Mouse (Mus musculus) T-cell, adult 2 months (primary cell): ENCODE data around the gene Nuak1.
A peak's percentile ranks its signal among the peaks of the same experiment; 100 is the strongest.

ENCODE experiments used
- DNase-seq: peaks from one replicate; pipeline ENCODE4 v3.0.0; 2022; ENCODE audit warnings: low spot score

Gene Nuak1

DNA sequence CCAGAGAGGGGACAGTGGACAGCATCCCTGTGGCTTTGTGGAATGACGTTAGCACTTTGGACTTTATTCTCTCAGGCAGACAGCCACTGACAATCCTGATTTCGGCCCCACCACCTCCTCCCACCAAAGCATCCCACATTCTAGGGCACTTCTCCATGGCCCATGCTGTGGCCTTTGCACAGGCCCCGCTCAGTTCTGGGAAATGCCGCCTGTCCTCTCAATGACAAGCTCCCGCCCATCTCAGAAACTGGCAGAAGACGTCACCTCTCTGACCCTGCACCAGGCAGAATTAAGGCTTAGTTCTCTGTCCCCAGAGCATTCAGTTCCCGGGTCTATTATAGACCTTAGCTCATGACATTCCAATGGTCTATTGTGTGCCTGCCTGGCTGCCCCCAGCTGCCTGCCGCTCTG is 7.0 kb upstream of the Nuak1 start:
- DNase-seq = no peak

DNA sequence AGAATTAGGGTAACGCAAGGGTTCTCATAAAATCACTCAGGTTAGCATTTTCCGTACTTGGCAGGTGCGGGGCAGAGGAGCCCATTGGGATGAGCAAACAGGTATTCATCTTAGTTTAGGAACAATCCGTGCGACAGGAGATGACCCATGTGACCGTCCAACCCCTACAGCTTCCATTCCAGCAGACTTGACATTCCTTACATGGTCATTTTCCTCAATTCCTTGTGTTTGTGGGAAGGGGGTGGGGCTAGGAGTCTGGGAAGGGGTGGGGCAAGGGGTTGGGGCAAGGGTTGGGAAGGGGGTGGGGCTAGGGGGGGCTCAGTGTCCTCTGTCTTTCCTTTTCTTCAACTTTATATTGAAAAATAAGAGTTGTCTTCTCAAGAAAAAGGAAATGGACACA is 6.3 kb upstream of the Nuak1 start:
- DNase-seq = no peak

DNA sequence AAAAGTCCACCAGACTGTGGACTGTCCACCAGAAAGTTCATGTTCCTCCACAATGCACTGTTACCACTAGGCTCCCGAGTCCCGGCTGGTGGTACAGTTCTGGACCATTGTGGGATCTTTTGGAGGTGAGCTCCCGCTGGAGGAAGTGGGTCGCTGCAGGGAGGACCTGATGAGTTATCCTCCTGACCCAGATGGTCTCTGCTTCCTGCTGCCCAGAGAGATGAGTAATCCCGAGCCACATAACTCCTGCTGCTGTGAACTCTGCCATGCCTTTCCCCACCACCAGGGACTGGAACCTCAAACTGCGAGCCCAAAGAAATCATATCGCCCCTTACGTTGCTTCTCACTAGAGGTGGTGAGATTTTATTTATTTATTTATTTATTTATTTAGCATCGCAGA is 4.0 kb upstream of the Nuak1 start:
- no peak for DNase-seq

DNA sequence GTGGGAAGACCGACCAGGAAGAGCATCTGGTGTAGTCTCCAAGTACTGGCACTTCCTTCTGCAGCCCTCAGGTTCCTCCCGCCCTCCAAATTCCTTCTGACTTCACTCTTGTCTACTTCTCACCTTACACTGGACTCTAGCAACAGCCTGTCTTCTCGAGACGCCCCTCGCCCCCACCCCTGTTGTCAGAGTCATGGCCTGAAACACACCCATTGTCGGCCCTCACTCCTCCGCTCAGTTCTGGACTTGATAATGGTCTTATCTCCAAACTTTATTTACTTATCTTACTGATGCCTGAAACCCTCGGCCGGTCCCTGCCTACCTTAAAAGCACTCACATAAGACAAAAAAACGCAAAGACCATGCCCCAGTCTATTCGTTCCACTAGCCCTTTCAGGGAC is 1.4 kb upstream of the Nuak1 start:
- no peak for DNase-seq

DNA sequence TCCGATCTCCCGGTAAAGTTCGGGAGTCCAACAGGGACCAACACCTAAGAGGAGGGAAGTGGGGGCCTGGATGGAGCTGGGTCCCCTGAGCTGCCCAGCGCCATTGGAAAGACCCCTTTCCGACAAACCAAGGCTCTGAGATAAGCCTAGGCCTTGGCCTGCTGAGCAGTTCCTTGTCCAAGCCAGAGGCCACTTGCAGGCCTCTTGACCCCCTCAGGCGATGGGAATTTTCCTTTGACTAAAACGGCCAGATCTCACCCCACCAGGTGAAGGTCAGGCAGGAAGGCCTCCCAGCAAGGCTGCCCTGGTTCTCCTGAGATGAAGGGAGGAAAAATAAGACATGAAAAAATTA is 1.0 kb upstream of the Nuak1 start:
- no peak for DNase-seq

DNA sequence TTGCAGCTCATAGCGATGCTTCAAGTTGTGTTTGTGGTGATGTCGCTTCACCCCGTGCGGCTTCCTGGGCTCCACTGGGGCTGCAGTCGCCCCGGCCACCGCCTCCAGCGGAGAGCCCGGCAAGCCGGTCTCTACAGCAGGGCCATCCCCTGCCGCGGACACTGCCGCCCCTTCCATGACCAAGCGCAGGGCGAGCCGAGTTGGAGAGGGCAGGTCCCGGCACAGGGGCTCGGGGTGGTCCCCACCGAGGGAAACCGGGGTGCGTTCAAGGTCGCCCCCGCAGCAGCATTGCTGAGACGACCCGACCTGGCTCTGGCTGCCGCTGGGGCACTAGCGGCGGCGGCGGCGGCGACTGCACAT is 236 bp downstream of the Nuak1 start:
- no peak for DNase-seq

DNA sequence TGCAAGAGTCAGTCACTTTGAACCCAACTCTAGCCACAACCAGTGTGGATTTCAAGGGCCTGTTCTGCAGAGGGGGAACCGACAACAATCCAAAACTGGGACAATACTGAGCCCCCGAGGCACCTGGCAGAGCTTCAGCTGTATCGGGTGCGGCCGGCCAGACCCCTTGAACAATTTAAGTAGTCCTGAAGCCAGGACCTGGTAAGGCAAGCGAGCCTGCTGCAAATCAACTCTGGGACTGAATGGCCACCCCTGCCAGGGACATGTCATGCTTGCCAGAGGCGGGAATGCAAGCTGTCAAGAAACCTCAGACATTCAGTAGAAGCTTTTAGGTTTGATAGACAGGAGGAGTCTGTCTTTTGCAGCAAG is 1.2 kb downstream of the Nuak1 start:
- DNase-seq = no peak

DNA sequence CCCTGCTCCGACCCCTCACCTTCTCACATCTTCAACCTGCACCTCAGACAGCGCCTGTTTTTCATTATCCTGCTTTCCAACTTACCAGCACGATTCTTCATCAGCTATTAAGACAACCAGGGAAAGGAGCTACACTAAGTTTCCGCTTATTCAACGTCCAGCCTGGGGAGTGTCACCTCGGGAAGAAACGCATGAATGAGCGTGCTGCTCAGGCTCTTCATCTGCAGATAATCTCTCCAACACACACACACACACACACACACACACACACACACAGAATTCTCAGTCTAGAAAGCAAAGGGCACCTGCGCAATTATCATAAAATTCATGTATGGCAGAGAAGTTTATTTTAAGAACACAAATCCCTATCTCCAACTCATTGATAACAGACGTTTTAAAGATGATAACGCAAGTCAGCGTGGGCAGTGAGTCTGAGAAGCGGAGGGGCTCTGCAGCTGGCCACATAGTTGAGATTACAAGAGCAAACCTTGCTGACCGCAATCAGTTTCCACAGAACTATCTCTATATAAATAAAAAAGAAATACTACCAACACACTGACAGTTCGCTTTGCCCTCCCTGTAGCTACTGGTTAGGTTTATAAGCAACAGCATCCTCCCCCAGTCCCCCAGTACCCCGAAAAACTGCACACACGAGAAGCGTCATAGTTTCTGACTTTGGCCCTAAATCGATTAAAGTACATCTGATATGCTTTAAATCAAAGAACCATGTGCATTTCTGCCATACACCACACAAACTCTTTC is 1.8 kb downstream of the Nuak1 start:
- no peak for DNase-seq

DNA sequence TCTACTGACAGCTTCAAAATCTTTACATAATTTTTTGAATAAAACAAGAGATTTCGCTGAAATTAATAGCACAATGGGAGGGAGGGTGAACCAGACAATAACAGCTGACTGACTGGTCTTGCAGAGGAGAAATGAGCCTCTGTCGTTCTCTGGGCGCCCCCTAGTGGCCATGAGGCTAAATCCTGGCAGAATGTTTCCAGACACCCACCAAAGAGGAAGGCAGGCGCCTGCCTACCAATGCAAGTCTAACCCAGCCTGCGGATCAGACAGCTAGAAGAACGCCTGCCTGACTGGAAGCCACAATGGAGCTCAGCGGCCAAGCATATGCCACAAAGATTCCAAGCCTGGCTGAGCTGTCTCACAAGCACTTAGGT is 2.4 kb downstream of the Nuak1 start:
- DNase-seq = peak; percentile 72

DNA sequence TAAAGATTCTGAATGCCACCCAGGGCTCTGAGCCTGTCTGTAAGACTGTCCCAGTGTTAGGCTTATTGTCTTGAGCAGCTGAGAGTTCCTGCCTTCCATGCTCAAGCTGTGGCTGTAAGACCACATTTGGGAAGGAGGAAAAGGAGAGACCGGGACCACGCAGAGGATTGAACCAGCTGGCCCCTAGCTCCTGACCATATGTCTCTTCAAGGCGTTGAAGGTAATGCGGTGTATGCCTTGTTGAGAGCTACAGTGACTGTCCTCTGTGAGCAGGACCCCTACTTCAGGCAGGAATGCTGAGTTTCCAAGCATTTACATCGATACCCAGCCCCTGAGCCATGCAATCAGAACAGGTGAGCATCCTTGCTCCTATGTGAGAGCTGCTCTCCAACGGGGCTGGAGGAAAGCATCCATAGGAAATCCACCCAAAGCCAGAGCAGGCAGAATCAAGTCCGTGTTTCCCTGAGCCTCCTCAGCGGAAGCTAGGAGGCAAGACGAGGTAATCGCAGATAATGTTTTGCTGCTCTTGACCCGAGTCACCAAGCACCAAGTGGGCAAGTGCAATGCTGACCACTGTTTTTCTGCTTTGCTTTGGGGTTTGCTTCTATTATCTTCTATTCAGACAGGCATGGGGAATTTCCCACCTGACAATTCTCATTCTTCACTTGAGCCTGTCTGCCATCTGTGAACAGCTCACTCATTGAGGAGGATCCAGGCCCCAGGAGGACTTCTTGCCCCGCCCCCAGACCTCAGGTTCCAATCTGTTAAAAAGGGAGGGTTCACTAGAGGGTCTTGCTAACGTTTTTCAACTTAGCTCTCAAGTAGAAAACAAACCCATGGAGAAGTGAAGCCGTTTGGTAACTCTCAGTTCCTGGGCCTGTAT is 3.0 kb downstream of the Nuak1 start:
- DNase-seq = no peak

DNA sequence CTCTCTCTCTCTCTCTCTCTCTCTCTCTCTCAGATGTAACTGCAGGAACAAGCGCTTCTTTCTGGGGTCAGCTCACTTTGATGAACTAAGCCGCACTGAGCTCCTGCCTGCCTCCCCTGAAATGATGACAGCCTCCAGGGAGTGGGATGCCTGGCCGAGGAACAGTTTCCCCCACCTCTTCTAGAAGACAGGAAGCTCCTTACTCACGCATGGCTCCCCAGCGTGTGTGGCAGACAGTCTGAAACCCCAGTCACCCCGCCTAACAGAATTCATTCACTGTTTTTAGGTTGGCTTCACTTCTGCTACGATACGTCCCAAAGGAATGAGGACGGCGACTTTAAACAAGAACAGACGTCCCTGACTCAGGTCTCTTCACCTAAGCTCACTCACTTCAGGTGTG is 4.5 kb downstream of the Nuak1 start:
- DNase-seq = no peak

DNA sequence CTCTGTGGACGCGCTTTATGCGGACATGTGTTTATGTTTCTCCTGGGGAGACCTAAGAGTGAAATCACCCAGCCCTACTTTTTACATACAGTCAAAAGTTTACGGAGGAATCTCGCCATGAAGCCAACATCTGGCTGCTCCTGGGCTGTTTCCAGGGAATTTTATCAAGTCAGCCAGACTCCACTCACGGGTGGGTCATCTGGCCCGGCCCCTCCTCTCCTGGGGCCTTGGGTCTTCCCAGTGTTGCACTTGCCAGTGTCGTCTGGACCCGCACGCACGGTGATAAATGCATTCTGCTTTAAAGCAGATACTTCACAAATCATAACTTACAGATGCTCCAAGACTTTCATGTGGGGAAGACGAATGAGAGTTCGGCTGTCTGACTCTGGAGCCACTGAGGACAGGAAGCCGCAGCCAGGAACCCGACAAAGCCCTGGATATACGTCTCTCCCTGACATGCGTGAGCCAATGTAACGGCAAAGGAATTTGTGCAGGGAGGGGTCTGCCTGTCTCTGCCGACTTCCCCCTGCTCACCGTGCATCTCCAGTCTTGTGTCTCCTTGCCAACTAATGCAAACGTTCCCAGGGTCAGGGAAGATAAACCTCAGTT is 7.1 kb downstream of the Nuak1 start:
- no peak for DNase-seq

DNA sequence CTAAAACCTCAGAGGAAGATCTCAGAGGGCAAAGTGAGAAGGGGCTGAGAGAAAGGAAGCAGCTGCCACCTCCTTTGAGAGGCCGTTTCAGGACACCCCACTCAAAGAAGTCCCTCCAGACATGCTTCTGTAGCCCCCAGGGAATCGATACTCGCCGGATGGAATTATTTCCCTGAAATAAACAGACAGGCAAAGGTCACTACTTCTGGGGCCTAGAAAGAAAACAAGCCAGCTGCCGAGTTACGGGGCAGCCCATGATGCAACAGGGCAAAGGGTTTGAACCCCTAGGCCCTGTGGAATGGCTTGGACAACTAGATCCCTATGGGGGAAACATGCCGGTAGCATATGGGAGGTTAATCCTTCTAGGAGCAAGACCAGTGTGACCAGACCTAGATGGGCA is 16.0 kb downstream of the Nuak1 start:
- no peak for DNase-seq

DNA sequence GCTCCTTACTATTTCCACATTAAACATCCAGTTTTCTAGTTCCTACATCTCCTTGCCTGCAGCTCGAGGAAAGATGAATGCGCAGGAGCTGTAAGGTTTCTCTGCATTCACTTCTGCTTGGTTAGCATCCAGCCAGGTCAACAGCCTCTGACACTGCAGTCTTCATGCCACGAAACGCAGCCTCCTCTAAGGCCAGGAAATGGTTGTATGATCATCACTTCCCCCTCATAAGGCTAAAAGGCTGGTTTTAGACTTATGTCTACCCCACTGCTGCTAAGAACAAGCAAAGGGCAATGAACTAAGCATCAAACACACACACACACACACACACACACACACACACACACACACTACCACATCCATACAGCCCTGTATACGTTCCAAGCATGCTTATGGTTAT is 16.5 kb downstream of the Nuak1 start:
- DNase-seq = no peak

DNA sequence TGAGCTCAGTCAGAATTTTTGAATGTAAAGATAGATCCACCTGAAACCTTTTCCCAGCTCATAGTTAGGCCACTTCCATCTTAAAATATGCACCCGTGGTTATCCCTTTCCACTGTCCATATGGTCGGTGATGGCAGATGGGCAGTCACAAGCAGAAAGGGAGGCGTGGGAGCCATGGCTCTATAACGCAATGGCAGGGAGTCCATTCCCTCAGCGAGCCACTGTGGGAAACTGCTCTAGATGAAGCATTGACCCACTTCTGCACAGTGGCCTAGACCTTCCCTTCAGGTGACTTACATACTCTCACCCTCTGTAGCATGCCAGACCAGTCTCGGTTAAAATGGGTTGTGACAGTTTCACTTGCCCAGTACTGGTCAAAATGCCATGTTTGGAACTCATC is 19.8 kb downstream of the Nuak1 start:
- DNase-seq = no peak

DNA sequence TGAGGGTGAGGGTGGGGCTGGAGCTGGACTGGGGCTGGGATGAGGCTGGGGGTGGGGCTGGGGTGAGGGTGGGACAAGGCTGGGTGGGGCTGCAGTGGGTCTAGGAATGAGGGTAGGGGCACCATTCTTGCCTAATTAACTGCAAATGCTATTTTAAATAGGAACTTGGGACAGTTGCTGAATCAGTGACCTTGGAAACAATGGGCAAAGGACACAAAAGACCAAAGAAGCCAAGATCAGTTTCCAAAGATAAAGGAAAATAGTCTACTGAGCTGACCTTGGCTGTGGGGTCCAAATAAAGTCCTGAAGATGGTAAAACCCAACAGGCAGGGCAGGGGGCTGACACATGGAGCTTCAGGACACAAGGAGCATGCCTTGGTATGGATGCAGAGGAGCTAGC is 22.0 kb downstream of the Nuak1 start:
- no peak for DNase-seq

DNA sequence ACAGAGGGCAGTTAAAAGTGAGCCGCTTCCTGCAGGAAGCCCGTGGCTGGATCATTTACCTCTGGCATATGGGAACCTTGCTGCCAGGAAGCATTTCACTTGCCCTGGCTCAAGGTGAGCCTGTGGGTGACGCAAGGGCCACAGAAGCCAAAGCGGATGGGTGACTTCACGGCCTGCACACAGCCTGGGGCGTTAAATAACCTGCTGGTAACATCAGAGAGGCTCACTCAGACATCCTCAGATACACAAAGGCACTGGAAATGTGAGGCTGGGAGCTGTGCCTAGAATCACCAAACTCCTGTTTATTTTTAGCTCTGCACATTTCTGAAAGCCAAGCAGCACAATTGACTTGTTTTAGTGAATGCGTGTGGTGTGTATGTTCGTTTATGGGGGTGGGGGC is 23.6 kb downstream of the Nuak1 start:
- no peak for DNase-seq

DNA sequence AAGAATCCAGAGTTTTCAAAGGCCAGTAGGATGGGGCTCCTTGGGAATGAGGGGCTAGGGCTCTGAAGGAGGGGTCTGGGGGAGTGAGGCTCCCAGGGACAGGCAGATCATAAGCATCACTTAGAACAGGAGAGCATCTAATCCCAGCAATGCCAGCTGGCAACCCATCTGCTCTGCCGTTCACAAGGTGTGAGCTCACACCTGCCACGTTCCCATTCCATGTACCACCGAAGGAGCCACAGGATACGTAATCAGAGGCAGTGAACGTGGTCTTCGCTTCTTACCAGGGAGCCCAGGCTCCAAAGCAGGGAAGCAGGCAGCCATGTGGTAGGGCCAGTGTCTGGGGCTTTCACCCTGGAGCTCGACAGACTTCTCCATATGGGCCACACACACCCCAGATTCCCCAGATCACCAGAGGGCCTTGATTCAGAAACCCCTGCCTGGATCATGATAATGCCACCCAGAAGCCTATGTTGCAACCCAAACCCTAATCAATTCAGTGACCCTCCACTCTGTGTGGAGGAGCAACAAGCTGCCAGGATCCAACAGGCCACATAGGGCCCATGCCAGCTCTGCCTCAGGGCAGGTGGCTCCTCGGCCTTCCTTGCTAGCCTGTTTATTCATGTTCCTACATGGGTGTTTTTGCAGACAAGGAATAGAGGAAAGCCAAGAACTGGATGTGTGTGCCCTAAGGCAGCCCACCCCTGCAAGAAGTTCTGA is 25.3 kb downstream of the Nuak1 start:
- DNase-seq = no peak

DNA sequence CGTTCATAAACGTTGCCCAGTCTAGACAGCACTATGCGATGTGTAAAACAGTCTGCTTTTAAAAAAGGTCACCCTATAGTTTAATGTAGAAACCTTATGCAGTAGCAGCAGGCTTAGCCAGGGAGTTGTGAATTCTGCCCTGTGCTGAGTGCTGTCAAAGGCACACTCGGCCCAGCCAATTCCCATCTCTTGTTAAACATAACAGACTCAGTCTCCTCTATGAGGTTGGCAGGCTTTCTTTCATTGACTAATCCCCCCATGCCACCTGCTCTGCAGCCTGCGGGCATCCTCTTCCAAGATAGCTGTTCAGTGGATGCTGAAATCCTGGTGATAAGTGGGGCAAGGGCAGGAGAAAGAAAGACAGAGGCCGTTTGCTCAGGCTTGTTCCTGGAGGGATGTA is 27.1 kb downstream of the Nuak1 start:
- DNase-seq = no peak

DNA sequence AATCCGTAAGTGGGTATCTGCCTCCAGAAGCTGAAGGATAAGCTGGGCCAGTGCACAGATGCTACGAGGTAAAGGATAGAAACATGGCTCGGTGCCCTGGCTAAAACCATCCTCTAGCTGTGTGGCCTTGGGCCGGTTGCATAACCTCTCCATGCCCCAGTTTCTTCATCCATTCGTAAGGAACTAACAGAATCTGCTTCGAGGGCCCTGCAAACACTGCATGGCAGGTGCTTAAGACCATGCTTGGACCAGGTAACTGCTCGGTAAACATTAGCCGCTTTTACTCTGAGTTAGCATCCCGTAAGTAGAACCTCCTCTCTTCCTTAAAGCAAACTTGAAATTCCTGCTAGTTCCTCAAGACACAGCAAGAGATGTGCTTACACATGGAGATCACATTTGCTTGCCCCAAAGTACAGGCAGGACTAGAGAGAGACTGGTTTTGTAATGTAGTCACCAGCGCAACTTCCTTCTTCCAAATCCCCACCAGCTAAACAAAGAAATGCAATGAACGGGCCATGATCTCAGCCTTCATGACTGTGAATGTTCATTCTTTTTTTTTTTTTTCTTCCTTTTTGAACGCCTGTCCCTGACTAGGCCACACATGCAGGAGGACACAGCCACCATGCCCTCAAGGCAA is 28.0 kb downstream of the Nuak1 start:
- DNase-seq = no peak

DNA sequence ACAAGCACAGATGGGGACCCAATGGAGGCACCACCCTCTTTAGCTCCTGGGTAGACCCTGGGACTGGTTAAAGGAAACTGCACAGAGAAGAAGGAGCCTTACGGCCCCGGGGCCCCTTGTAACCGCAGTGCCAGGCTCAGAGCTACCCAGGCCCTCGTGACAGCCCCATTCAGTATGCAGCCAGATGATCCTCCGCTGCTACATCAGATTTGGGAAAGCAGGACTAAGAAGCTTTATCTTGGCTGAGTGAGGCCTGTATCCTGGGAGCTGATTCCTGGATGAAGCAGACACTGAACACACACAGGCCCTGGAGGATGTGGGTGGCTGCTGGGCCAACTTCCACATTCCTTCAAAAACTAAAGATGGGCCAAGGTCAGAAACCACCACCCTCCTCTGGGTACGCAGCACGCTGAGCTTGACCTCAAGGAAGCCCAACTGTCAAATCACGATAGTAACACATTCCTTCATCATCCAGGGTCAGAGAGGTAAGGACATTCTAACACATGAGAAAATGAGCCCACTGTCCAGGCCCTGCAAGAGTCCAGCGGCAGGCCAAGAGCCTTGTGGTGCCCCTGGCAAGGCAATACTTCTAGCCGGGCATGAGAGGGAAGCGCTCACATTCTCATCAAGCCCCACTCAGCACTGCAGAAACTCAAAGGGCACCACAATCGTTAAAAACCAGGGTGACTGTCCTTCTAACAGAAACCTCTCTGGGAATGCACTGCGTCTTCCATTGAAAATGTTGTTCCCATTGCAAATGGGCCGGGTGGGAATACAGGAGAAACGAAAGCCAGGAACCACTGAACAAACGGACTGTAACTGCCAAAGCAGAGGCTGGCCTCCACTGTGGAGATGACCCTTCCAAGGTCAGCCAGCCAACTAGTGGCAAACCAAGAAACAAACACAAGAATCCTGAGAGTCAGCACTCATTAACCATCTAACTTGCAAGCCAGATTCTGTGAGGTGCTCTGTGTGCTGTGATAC is 29.0 kb downstream of the Nuak1 start:
- DNase-seq = no peak
